Mouse (Mus musculus): Measurements from ENCODE around the gene Anxa6. TPM values are rescaled to one million over a fixed set of nuclear protein-coding genes. Genes with fewer than 3 reads are reported as not detected.

The Anxa6 gene
- 45.3 and 50.2 TPM in 2 replicates for polyA plus RNA-seq (2015; fragmentation: Nextera tagmentation; extraction: Ambion mirVana)

- no peaks in the 10 kb centered on the region for H3K9me3 ChIP-seq (replicated peaks)
- peaks cover 46% of the 10 kb centered on the region for H3K4me1 ChIP-seq (replicated peaks)
- H3K4me2 ChIP-seq = peak within 1 kb of the TSS; percentile 77
- H3K27ac ChIP-seq = peak within 1 kb of the TSS; percentile 50
- no peaks in the 10 kb centered on the region for H3K36me3 ChIP-seq
- H3K9ac ChIP-seq = peak within 1 kb of the TSS; percentile 72
- 0 out of 2 replicates have a peak, but pooled peaks cover 7% of the 10 kb centered on the region for H3K27me3 ChIP-seq
- H3K4me3 ChIP-seq (replicated peaks) = peak within 1 kb of the TSS; percentile 63
- DNase-seq (peak; percentile 64), ATAC-seq (ENCODE audit: low read depth) (peak; percentile 86)
- under 1% methylated on average over 41 of the region's 41 CpGs for WGBS (ENCODE audit: insufficient replicate concordance)
Observed at GRCm38 (mm10) chr11:55033040-55033660, at the start of gene Anxa6. Anxa6 (minus strand) TSS chr11:55033445.

GRCm38 (mm10) chr11:55081206-55081605 lies 48.0 kb upstream of the Anxa6 start:
- Histone ChIP-seq H3K27ac (no peak overlapping the region), H3K9ac (no peak overlapping the region), H3K9me3 (replicated peaks) (no peaks in the 10 kb centered on the region), H3K27me3 (peaks cover 17% of the 10 kb centered on the region; the same call in 1 of the 2 replicates), H3K4me1 (replicated peaks) (peaks cover 19% of the 10 kb centered on the region), H3K4me2 (no peak overlapping the region), H3K4me3 (replicated peaks) (no peak overlapping the region), H3K36me3 (no peaks in the 10 kb centered on the region)
- DNase-seq (no peak), ATAC-seq (ENCODE audit: low read depth) (no peak)
- WGBS (ENCODE audit: insufficient replicate concordance) = 71% methylated on average over 9 of the region's 9 CpGs

GRCm38 (mm10) chr11:55079180-55079579 lies 45.9 kb upstream of the Anxa6 start:
- H3K36me3 ChIP-seq = no peaks in the 10 kb centered on the region
- no peak overlapping the region for H3K4me2 ChIP-seq
- H3K9ac ChIP-seq = no peak overlapping the region
- H3K9me3 ChIP-seq (replicated peaks) = no peaks in the 10 kb centered on the region
- H3K27ac ChIP-seq = no peak overlapping the region
- ATAC-seq (ENCODE audit: low read depth) (no peak), DNase-seq (no peak)
- H3K4me1 ChIP-seq (replicated peaks) = peaks cover 19% of the 10 kb centered on the region
- peaks cover 17% of the 10 kb centered on the region; the same call in 1 of the 2 replicates for H3K27me3 ChIP-seq
- 73% methylated on average over 4 of the region's 4 CpGs for WGBS (ENCODE audit: insufficient replicate concordance)
- no peak overlapping the region for H3K4me3 ChIP-seq (replicated peaks)

- WGBS (ENCODE audit: insufficient replicate concordance) = 29% methylated on average over 3 of the region's 3 CpGs
- peaks cover 19% of the 10 kb centered on the region for H3K4me1 ChIP-seq (replicated peaks)
- H3K27me3 ChIP-seq = peaks cover 17% of the 10 kb centered on the region; the same call in 1 of the 2 replicates
- H3K36me3 ChIP-seq = no peaks in the 10 kb centered on the region
- peak overlapping the region; percentile 58; the same call in 1 of the 2 replicates for H3K4me3 ChIP-seq (replicated peaks)
- DNase-seq (no peak), ATAC-seq (ENCODE audit: low read depth) (no peak)
- H3K9me3 ChIP-seq (replicated peaks) = no peaks in the 10 kb centered on the region
- peak overlapping the region; percentile 79 for H3K4me2 ChIP-seq
- peak overlapping the region; percentile 62; the same call in 1 of the 2 replicates for H3K9ac ChIP-seq
- H3K27ac ChIP-seq = no peak overlapping the region
Observed at GRCm38 (mm10) chr11:55078502-55078901, 45.3 kb upstream of the Anxa6 start.

- WGBS (ENCODE audit: insufficient replicate concordance) = under 1% methylated on average over 50 of the region's 50 CpGs
- peaks cover 19% of the 10 kb centered on the region for H3K4me1 ChIP-seq (replicated peaks)
- no peaks in the 10 kb centered on the region for H3K36me3 ChIP-seq
- H3K27me3 ChIP-seq = peaks cover 17% of the 10 kb centered on the region; the same call in 1 of the 2 replicates
- H3K4me3 ChIP-seq (replicated peaks) = peak within 1 kb of the TSS; percentile 58
- peak within 1 kb of the TSS; percentile 62 for H3K9ac ChIP-seq
- peak; percentile 12 for DNase-seq
- H3K27ac ChIP-seq = no peak within 1 kb of the TSS; the same call in 1 of the 2 replicates
- peak within 1 kb of the TSS; percentile 79 for H3K4me2 ChIP-seq
- peak; percentile 68 for ATAC-seq (ENCODE audit: low read depth)
- H3K9me3 ChIP-seq (replicated peaks) = no peaks in the 10 kb centered on the region
Observed at GRCm38 (mm10) chr11:55077331-55078231, 44.3 kb upstream of the Anxa6 start, which contains the start of gene Ccdc69. Ccdc69 (minus strand) TSS chr11:55078131.

GRCm38 (mm10) chr11:55076234-55076633 lies 43.0 kb upstream of the Anxa6 start:
- no peaks in the 10 kb centered on the region for H3K9me3 ChIP-seq (replicated peaks)
- DNase-seq = no peak
- no peak overlapping the region for H3K27ac ChIP-seq
- H3K4me1 ChIP-seq (replicated peaks) = peaks cover 19% of the 10 kb centered on the region
- no peak for ATAC-seq (ENCODE audit: low read depth)
- H3K4me2 ChIP-seq = no peak overlapping the region
- WGBS (ENCODE audit: insufficient replicate concordance) = 78% methylated on average over 5 of the region's 5 CpGs
- peaks cover 17% of the 10 kb centered on the region; the same call in 1 of the 2 replicates for H3K27me3 ChIP-seq
- no peak overlapping the region for H3K4me3 ChIP-seq (replicated peaks)
- no peak overlapping the region for H3K9ac ChIP-seq
- H3K36me3 ChIP-seq = no peaks in the 10 kb centered on the region

- peaks cover 19% of the 10 kb centered on the region for H3K4me1 ChIP-seq (replicated peaks)
- 67% methylated on average over 2 of the region's 2 CpGs for WGBS (ENCODE audit: insufficient replicate concordance)
- H3K27me3 ChIP-seq = peaks cover 17% of the 10 kb centered on the region; the same call in 1 of the 2 replicates
- H3K36me3 ChIP-seq = no peaks in the 10 kb centered on the region
- H3K27ac ChIP-seq = no peak overlapping the region
- H3K9me3 ChIP-seq (replicated peaks) = no peaks in the 10 kb centered on the region
- no peak for DNase-seq
- H3K9ac ChIP-seq = no peak overlapping the region
- no peak overlapping the region for H3K4me2 ChIP-seq
- ATAC-seq (ENCODE audit: low read depth) = no peak
- H3K4me3 ChIP-seq (replicated peaks) = no peak overlapping the region
Observed at GRCm38 (mm10) chr11:55075602-55076001, 42.4 kb upstream of the Anxa6 start.

- H3K4me1 ChIP-seq (replicated peaks) = peaks cover 14% of the 10 kb centered on the region
- no peak overlapping the region for H3K4me2 ChIP-seq
- H3K9ac ChIP-seq = no peak overlapping the region
- H3K27ac ChIP-seq = no peak overlapping the region
- ATAC-seq (ENCODE audit: low read depth) (no peak), DNase-seq (no peak)
- WGBS (ENCODE audit: insufficient replicate concordance) = 78% methylated on average over 10 of the region's 10 CpGs
- no peaks in the 10 kb centered on the region for H3K36me3 ChIP-seq
- peaks cover 8% of the 10 kb centered on the region; the same call in 1 of the 2 replicates for H3K27me3 ChIP-seq
- no peaks in the 10 kb centered on the region for H3K9me3 ChIP-seq (replicated peaks)
- H3K4me3 ChIP-seq (replicated peaks) = no peak overlapping the region
Observed at GRCm38 (mm10) chr11:55073191-55073590, 39.9 kb upstream of the Anxa6 start.

GRCm38 (mm10) chr11:55072467-55072866 lies 39.2 kb upstream of the Anxa6 start:
- WGBS (ENCODE audit: insufficient replicate concordance) = 63% methylated on average over 8 of the region's 8 CpGs
- no peaks in the 10 kb centered on the region for H3K9me3 ChIP-seq (replicated peaks)
- H3K27ac ChIP-seq = no peak overlapping the region
- H3K4me1 ChIP-seq (replicated peaks) = peaks cover 7% of the 10 kb centered on the region; the same call in 1 of the 2 replicates
- ATAC-seq (ENCODE audit: low read depth) (no peak), DNase-seq (no peak)
- no peaks in the 10 kb centered on the region for H3K36me3 ChIP-seq
- H3K4me2 ChIP-seq = no peak overlapping the region
- 0 out of 2 replicates have a peak, but pooled peaks cover 1% of the 10 kb centered on the region for H3K27me3 ChIP-seq
- no peak overlapping the region for H3K9ac ChIP-seq
- no peak overlapping the region for H3K4me3 ChIP-seq (replicated peaks)

- Histone ChIP-seq H3K4me1 (replicated peaks) (no peaks in the 10 kb centered on the region), H3K4me2 (no peak overlapping the region), H3K4me3 (replicated peaks) (no peak overlapping the region), H3K9me3 (replicated peaks) (no peaks in the 10 kb centered on the region), H3K27me3 (no peaks in the 10 kb centered on the region), H3K27ac (no peak overlapping the region), H3K9ac (no peak overlapping the region), H3K36me3 (no peaks in the 10 kb centered on the region)
- DNase-seq (no peak), ATAC-seq (ENCODE audit: low read depth) (no peak)
- whole genome bisulfite sequencing (ENCODE audit: insufficient replicate concordance) = 61% methylated on average over 5 of the region's 5 CpGs
Observed at GRCm38 (mm10) chr11:55071344-55071743, 38.1 kb upstream of the Anxa6 start.

GRCm38 (mm10) chr11:55069023-55069422 lies 35.8 kb upstream of the Anxa6 start:
- Histone ChIP-seq H3K27ac (no peak overlapping the region), H3K27me3 (no peaks in the 10 kb centered on the region), H3K4me3 (replicated peaks) (no peak overlapping the region), H3K4me1 (replicated peaks) (no peaks in the 10 kb centered on the region), H3K4me2 (no peak overlapping the region), H3K9me3 (replicated peaks) (no peaks in the 10 kb centered on the region), H3K36me3 (no peaks in the 10 kb centered on the region), H3K9ac (no peak overlapping the region)
- DNase-seq (no peak), ATAC-seq (ENCODE audit: low read depth) (no peak)
- 45% methylated on average over 2 of the region's 2 CpGs for WGBS (ENCODE audit: insufficient replicate concordance)
